Mouse (Mus musculus) fat pad, adult 2 months (tissue): ENCODE measurements around the gene Tm9sf1.

ENCODE experiments used
- DNase-seq: peaks from one replicate; pipeline ENCODE4 v3.0.0-alpha.2; 2011; ENCODE audit warnings: low read depth, low spot score; ENCODE audit errors: extremely low read depth

The Tm9sf1 gene

GRCm38 (mm10) chr14:55634874-55635522, 8.6 kb downstream of the Tm9sf1 start:
- no peak for DNase-seq

- DNase-seq: no peak
Measured at GRCm38 (mm10) chr14:55629312-55629711, 14.3 kb downstream of the Tm9sf1 start.

- no peak for DNase-seq
Measured at GRCm38 (mm10) chr14:55628077-55628827, 15.4 kb downstream of the Tm9sf1 start.

GRCm38 (mm10) chr14:55618486-55619195, 25.0 kb downstream of the Tm9sf1 start:
- DNase-seq: no peak

- no peak for DNase-seq
Measured at GRCm38 (mm10) chr14:55617822-55618221, 25.8 kb downstream of the Tm9sf1 start, which contains the start of gene Rec8. TSS of gene Rec8 (plus strand) at chr14:55618037.

- DNase-seq: no peak
Measured at GRCm38 (mm10) chr14:55616844-55617243, 26.8 kb downstream of the Tm9sf1 start.

GRCm38 (mm10) chr14:55615876-55616275, 27.7 kb downstream of the Tm9sf1 start:
- DNase-seq: no peak

- no peak for DNase-seq
Measured at GRCm38 (mm10) chr14:55614565-55615178, 28.9 kb downstream of the Tm9sf1 start.

- DNase-seq: no peak
Measured at GRCm38 (mm10) chr14:55613346-55613745, 30.3 kb downstream of the Tm9sf1 start.

- DNase-seq: no peak
Measured at GRCm38 (mm10) chr14:55608339-55608738, 35.3 kb downstream of the Tm9sf1 start.

- no peak for DNase-seq
Measured at GRCm38 (mm10) chr14:55605743-55606459, 37.7 kb downstream of the Tm9sf1 start.

- no peak for DNase-seq
Measured at GRCm38 (mm10) chr14:55604823-55605222, 38.8 kb downstream of the Tm9sf1 start.

GRCm38 (mm10) chr14:55603633-55604576, 39.7 kb downstream of the Tm9sf1 start:
- peak; percentile 66 for DNase-seq

GRCm38 (mm10) chr14:55603271-55603632, 40.4 kb downstream of the Tm9sf1 start, which contains the start of gene Irf9:
TSS of gene Irf9 (plus strand) at chr14:55603571.
- DNase-seq: no peak

GRCm38 (mm10) chr14:55598521-55599390, 44.9 kb downstream of the Tm9sf1 start:
- DNase-seq: no peak

GRCm38 (mm10) chr14:55596036-55596690, 47.4 kb downstream of the Tm9sf1 start:
- no peak for DNase-seq

- no peak for DNase-seq
Measured at GRCm38 (mm10) chr14:55592226-55592625, 51.4 kb downstream of the Tm9sf1 start.

GRCm38 (mm10) chr14:55591331-55591891, 52.2 kb downstream of the Tm9sf1 start, which contains the start of gene Rnf31:
TSS of gene Rnf31 (plus strand) at chr14:55591708.
- DNase-seq: peak; percentile 67
